Mouse (Mus musculus) stomach, embryonic 14.5 days (tissue): ENCODE measurements around the gene 2210011C24Rik. TPM values are rescaled to one million over a fixed set of nuclear protein-coding genes. Genes with fewer than 3 reads are reported as not detected.
A peak's percentile ranks its signal among the peaks of the same experiment; 100 is the strongest.
"Not testable (repeated sequence)": the region's sequence is repeated elsewhere in the genome, so short reads cannot be mapped to it uniquely, and the experiment has no call there.

Experiments used
- ATAC-seq: fragments of 200-750 bp; cut with Nextera tagmentation; 2 replicates; pipeline ENCODE4 v1.8.0; 2017; ENCODE audit warnings: low read depth, moderate TSS enrichment; ENCODE audit not compliant: insufficient number of reproducible peaks, insufficient read depth, low FRiP score
- H3K27ac ChIP-seq: fragments of 300-500 bp; sonication (generic); 2 replicates; pipeline ENCODE4 v1.5.1; 2014; ENCODE audit warnings: mild to moderate bottlenecking, low read length, moderate library complexity, mixed read lengths
- H3K27me3 ChIP-seq: fragments of 300-500 bp; sonication (generic); 2 replicates; pipeline ENCODE4 v1.6.1; 2014; ENCODE audit warnings: low read length, control low read depth, mixed read lengths; ENCODE audit not compliant: control insufficient read depth, insufficient read depth
- H3K36me3 ChIP-seq: fragments of 300-500 bp; sonication (generic); 2 replicates; pipeline ENCODE4 v1.6.1; 2014; ENCODE audit warnings: mild to moderate bottlenecking, control low read depth, low read length, moderate library complexity, mixed read lengths; ENCODE audit not compliant: control insufficient read depth, insufficient read depth
- H3K4me1 ChIP-seq: fragments of 300-500 bp; sonication (generic); 2 replicates; pipeline ENCODE4 v1.6.1; 2014; ENCODE audit warnings: low read length, control low read depth, mixed read lengths; ENCODE audit not compliant: control insufficient read depth, insufficient read depth
- H3K4me2 ChIP-seq: fragments of 300-500 bp; sonication (generic); replicated peaks from 2 replicates; pipeline ENCODE4 v1.6.1; 2014; ENCODE audit warnings: low read depth, low read length, control low read depth
- H3K4me3 ChIP-seq: fragments of 300-500 bp; sonication (generic); 2 replicates; pipeline ENCODE4 v1.5.1; 2014; ENCODE audit warnings: low read depth, low read length, control low read depth
- H3K9ac ChIP-seq: fragments of 300-500 bp; sonication (generic); replicated peaks from 2 replicates; pipeline ENCODE4 v1.6.1; 2014; ENCODE audit warnings: low read depth, mild to moderate bottlenecking, control low read depth, low read length, moderate library complexity, mixed read lengths
- H3K9me3 ChIP-seq: fragments of 300-500 bp; sonication (generic); 2 replicates; pipeline ENCODE4 v1.6.1; 2016; ENCODE audit warnings: low read depth, low read length, control low read depth; ENCODE audit not compliant: control insufficient read depth
- WGBS: fragments of 180-500 bp; shearing (Covaris S2); extraction: QIAGEN DNeasy Blood & Tissue Kit; methylation state at CpG from one replicate; pipeline ENCODE4 v1.1.7; 2014; 5-methylcytosine and 5-hydroxymethylcytosine counted together
- polyA plus RNA-seq: library from polyadenylated mRNA; unstranded; fragments of >200 nt; fragmentation: Nextera tagmentation; extraction: Ambion mirVana; gene quantifications from 2 replicates; pipeline ENCODE4 v1.2.1, GENCODE M21; 2014

2210011C24Rik gene
- polyA plus RNA-seq, 1 experiment from 2014 or later: 1.1 TPM

DNA sequence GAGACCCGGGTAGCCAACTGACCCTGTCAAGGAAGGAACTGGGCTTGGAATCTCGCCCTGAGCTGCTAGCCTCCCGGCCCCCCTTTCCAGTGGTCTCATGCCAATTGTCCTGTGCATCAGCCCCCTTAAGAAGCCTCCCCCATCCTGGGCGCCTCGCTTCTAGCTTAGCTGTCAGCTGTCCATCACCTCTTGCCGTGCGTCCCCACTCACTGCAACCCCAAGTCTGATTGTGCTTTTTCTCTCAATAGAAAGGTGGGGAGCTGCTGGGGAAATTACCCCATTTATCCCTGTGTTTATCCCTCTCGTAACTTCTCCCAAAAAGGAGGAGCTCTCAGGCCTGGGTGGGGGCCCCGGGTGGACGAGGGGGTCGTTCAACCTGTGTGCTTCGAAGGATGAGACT is 16.0 kb downstream of the 2210011C24Rik start:
- Histone ChIP-seq H3K36me3 (peaks cover 34% of the 10 kb centered on the region; the same call in 1 of the 2 replicates), H3K9me3 (no peaks in the 10 kb centered on the region), H3K4me2 (peak overlapping the region; percentile 74), H3K9ac (no peak overlapping the region), H3K27ac (no peak overlapping the region), H3K4me1 (peaks cover 11% of the 10 kb centered on the region), H3K27me3 (no peaks in the 10 kb centered on the region), H3K4me3 (peak overlapping the region; percentile 75; the same call in 1 of the 2 replicates)
- 14% methylated on average over 12 of the region's 12 CpGs for WGBS
- no peak for ATAC-seq

DNA sequence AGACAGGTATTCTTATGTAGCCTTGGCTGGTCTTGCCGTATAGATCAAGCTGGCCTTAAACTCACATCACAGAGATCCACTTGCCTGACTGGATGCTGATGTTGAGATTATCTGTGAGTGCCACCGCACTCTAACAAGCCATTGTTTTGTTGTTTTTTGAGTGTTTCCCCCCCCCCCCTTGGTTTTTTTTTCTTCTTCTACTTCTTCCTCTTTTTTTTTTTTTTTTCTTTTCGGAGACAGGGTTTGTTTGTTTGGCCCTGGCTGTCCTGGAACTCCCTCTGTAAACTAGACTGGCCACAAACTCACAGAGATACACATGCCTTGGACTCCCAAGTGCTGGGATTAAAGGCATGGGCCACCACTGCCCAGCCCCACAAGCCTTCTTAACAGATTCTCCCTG is 17.9 kb downstream of the 2210011C24Rik start:
- Histone ChIP-seq H3K4me3 (no peak overlapping the region), H3K27ac (no peak overlapping the region), H3K9me3 (no peaks in the 10 kb centered on the region), H3K4me1 (peaks cover 4% of the 10 kb centered on the region), H3K27me3 (no peaks in the 10 kb centered on the region), H3K9ac (no peak overlapping the region), H3K4me2 (no peak overlapping the region), H3K36me3 (peaks cover 37% of the 10 kb centered on the region)
- no peak for ATAC-seq
- WGBS: 81% methylated on average over 3 of the region's 3 CpGs

DNA sequence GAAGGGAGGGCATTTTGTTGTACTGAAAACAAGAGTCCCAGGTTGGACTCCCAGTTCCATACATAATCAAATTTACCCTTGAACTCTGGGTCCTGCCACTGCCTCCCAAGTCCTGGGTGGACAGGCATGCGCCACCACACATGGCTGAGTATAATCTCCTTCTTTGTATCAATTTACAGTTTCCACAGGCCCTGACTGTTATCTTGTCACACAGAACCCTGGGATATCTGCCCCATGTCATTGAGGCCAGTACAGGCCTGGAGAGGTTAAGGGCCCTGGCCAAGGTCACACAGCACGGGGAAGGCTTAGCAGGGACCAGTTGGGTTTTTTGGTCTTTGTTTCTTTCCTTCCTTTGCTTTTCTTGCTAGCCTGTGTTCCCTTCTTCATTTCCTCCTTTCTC is 19.5 kb downstream of the 2210011C24Rik start:
- peaks cover 49% of the 10 kb centered on the region for H3K36me3 ChIP-seq
- 86% methylated on average over 2 of the region's 2 CpGs for WGBS
- ATAC-seq: no peak

DNA sequence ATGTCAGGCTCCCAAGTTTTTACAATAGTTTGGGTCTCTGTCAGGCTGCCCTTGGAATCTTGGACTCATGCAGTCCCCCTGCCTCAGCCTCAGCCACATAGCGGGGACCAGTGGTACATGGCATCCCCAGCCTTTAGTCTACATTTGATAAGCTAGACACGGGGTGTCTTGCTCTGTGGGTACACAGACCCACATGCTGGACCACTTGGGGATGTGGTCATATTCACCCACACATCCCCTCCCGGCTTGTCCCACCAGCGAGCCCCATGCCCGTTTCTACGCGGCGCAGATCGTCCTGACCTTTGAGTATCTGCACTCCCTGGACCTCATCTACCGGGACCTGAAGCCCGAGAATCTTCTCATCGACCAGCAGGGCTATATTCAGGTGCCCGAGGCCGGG is 21.8 kb downstream of the 2210011C24Rik start:
- H3K36me3 ChIP-seq: peaks cover 64% of the 10 kb centered on the region
- H3K9ac ChIP-seq: no peak overlapping the region
- no peaks in the 10 kb centered on the region for H3K27me3 ChIP-seq
- no peak overlapping the region for H3K4me2 ChIP-seq
- WGBS: 95% methylated on average over 14 of the region's 14 CpGs
- H3K27ac ChIP-seq: no peak overlapping the region
- no peak for ATAC-seq
- H3K4me3 ChIP-seq: no peak overlapping the region
- H3K4me1 ChIP-seq: no peaks in the 10 kb centered on the region
- H3K9me3 ChIP-seq: no peaks in the 10 kb centered on the region

More for the DNA sequence above, 19.5 kb downstream of the 2210011C24Rik start:
- Histone ChIP-seq H3K4me2 (no peak overlapping the region), H3K27ac (no peak overlapping the region), H3K9me3 (no peaks in the 10 kb centered on the region), H3K4me3 (no peak overlapping the region), H3K9ac (no peak overlapping the region), H3K4me1 (no peaks in the 10 kb centered on the region), H3K27me3 (no peaks in the 10 kb centered on the region)

DNA sequence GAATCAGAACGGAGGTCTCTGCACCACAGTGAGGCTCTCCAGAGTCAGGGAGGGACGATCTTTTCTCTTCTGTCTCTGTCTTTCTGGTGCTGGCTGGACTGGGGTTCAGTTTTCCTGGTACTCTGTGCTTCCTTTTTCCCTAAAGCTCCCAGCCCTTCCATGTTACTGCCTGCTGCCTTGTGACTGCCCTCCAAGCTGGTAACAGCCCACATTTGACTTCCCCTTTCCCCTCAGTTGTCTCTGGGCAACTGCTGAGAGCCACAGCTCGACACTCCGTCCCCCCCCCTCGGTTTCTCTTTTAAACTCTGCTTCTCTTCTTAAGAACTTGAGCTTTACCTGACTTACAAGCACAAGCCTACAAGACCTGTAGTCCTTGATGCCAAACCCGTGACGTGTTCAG is 22.7 kb downstream of the 2210011C24Rik start:
- H3K4me2 ChIP-seq: no peak overlapping the region
- no peaks in the 10 kb centered on the region for H3K27me3 ChIP-seq
- H3K9me3 ChIP-seq: no peaks in the 10 kb centered on the region
- H3K4me1 ChIP-seq: no peaks in the 10 kb centered on the region
- ATAC-seq: no peak
- 90% methylated on average over 7 of the region's 7 CpGs for WGBS
- no peak overlapping the region for H3K4me3 ChIP-seq
- H3K27ac ChIP-seq: no peak overlapping the region
- H3K36me3 ChIP-seq: peaks cover 66% of the 10 kb centered on the region
- no peak overlapping the region for H3K9ac ChIP-seq

DNA sequence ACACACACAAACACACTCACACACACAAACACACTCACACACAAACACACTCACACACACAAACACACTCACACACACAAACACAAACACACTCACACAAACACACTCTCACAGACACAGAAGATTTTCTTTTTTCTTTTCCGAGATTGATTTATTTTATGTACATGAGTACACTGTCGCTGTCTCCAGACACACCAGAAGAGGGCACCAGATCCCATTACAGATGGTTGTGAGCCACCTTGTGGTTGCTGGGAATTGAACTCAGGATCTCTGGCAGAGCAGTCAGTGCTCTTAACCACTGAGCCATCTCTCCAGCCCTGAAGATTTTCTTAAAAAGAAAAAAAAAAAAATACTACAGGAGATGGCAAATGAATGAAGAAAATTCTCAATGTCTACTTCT is 28.7 kb downstream of the 2210011C24Rik start:
- peaks cover 59% of the 10 kb centered on the region for H3K36me3 ChIP-seq
- H3K27ac ChIP-seq, H3K9ac ChIP-seq, H3K4me1 ChIP-seq, H3K4me3 ChIP-seq, H3K27me3 ChIP-seq, ATAC-seq, H3K9me3 ChIP-seq, H3K4me2 ChIP-seq: not testable (repeated sequence)
- 96% methylated on average over 2 of the region's 2 CpGs for WGBS

DNA sequence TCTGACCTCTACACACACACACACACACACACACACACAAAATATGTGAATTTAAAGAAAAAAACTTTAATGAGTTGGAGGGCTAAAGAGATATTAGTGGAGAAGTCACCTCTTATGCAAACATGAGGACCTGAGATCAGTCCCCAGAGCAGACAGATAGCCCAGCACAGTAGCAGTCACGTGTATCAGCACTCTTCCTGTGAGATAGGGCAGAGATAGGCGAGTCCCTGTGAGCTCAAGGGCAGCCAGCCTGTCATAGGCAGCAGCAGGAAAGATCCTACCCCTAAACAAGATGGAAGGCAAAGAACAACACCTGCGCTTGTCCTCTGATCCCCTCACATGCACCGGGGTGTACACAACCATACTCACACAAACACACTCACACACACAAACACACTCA is 29.5 kb downstream of the 2210011C24Rik start:
- ATAC-seq: no peak
- H3K36me3 ChIP-seq: peaks cover 53% of the 10 kb centered on the region
- 80% methylated on average over 4 of the region's 4 CpGs for WGBS

DNA sequence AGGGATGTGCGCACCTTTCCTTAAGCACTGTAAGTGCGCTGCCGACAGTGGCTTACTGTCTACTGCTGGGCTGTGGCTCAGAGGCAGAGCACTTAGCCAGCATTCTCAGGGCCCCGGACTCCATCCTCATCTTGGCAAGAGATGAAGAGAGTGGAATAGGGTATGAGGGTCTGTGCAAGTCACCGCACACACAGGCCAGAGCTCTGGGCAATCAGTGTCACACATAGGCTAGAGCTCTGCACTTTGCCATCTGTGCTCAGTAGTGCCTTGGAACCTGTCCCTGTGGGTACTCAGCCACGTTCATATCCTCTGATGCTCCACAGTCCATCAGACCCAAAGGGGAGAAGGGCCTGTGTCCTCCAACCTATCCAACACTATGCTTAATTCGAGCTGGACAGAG is 30.4 kb downstream of the 2210011C24Rik start:
- H3K27ac ChIP-seq: no peak overlapping the region
- no peak for ATAC-seq
- H3K9me3 ChIP-seq: no peaks in the 10 kb centered on the region
- peaks cover 7% of the 10 kb centered on the region; the same call in 1 of the 2 replicates for H3K4me1 ChIP-seq
- H3K4me3 ChIP-seq: no peak overlapping the region
- H3K27me3 ChIP-seq: no peaks in the 10 kb centered on the region
- no peak overlapping the region for H3K9ac ChIP-seq
- peaks cover 47% of the 10 kb centered on the region for H3K36me3 ChIP-seq
- WGBS: 93% methylated on average over 7 of the region's 7 CpGs
- H3K4me2 ChIP-seq: no peak overlapping the region

More for the DNA sequence above, 29.5 kb downstream of the 2210011C24Rik start:
- H3K27me3 ChIP-seq: no peaks in the 10 kb centered on the region
- no peak overlapping the region for H3K4me2 ChIP-seq
- no peak overlapping the region for H3K4me3 ChIP-seq
- peaks cover 4% of the 10 kb centered on the region; the same call in 1 of the 2 replicates for H3K4me1 ChIP-seq
- no peak overlapping the region for H3K9ac ChIP-seq
- H3K9me3 ChIP-seq: no peaks in the 10 kb centered on the region
- no peak overlapping the region for H3K27ac ChIP-seq

DNA sequence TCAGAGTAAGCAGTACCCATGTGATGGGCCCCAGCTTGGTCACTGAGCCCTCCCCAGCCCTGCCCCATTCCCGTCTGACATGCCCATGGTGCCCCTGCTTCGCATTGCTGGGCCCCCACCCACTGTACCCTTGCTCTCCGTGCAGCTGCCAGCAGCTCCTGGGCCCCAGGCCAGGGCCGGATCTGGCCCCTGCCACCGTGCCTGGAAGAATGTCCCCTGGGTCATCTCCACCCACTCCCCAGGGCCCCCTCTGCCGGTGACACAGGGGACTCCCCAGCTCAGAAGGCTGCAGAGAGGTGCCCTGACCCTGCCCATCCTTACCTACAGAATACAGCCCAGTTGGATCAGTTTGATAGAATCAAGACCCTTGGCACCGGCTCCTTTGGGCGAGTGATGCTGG is 31.1 kb downstream of the 2210011C24Rik start:
- no peak overlapping the region for H3K4me3 ChIP-seq
- peaks cover 7% of the 10 kb centered on the region; the same call in 1 of the 2 replicates for H3K4me1 ChIP-seq
- no peaks in the 10 kb centered on the region for H3K9me3 ChIP-seq
- H3K36me3 ChIP-seq: peaks cover 40% of the 10 kb centered on the region
- no peak overlapping the region for H3K9ac ChIP-seq
- H3K27me3 ChIP-seq: no peaks in the 10 kb centered on the region
- whole genome bisulfite sequencing: 80% methylated on average over 8 of the region's 8 CpGs
- H3K27ac ChIP-seq: no peak overlapping the region
- ATAC-seq: no peak
- H3K4me2 ChIP-seq: no peak overlapping the region
